Mouse (Mus musculus) small intestine, adult 2 months (tissue): ENCODE data around the gene Ccpg1.

Experiments used
- CTCF ChIP-seq: fragments of 200-500 bp; IDR thresholded peaks from 2 replicates; pipeline ENCODE4 v1.5.1; 2012; ENCODE audit warnings: low read depth, mild to moderate bottlenecking, control low read depth, inconsistent platforms, low read length, moderate library complexity, mixed read lengths; ENCODE audit not compliant: insufficient replicate concordance, insufficient read length; ENCODE audit errors: extremely low read depth
- POLR2A ChIP-seq: fragments of 200-500 bp; IDR thresholded peaks from 2 replicates; pipeline ENCODE4 v1.6.1; 2012; ENCODE audit warnings: low read depth, mild to moderate bottlenecking, control low read depth, inconsistent platforms, low read length, moderate library complexity

- no peak for TF ChIP-seq CTCF
- TF ChIP-seq POLR2A: no peak
These were observed 12.2 kb upstream of the Ccpg1 start for GRCm38 (mm10) chr9:72972984-72973383.
